Mouse (Mus musculus): Measurements from ENCODE around the gene Avil. TPM values are rescaled to one million over a fixed set of nuclear protein-coding genes. Genes with fewer than 3 reads are reported as not detected.

The Avil gene
- polyA plus RNA-seq, 1 experiment = 0.06 TPM

- no peak overlapping the region for H3K27ac ChIP-seq (ENCODE audit: insufficient read depth, low read length)
- no peaks in the 10 kb centered on the region for H3K27me3 ChIP-seq (ENCODE audit: control insufficient read depth, insufficient read depth, low read length)
- no peak overlapping the region for H3K4me3 ChIP-seq (ENCODE audit: extremely low read depth, insufficient read depth, insufficient read length)
- 94% methylated on average over 6 of the region's 6 CpGs for WGBS
- TF ChIP-seq CTCF (IDR thresholded peaks at IDR 0.05; ENCODE audit: extremely low read depth, insufficient read depth, insufficient read length, insufficient replicate concordance) (no peak), POLR2A (IDR thresholded peaks at IDR 0.05; ENCODE audit: low read depth, low read length) (no peak)
- peaks cover 6% of the 10 kb centered on the region; the same call in 1 of the 2 replicates for H3K4me1 ChIP-seq (ENCODE audit: control insufficient read depth, insufficient read depth, insufficient read length)
- DNase-seq (ENCODE audit: low read depth in 1 of 2, low spot score in 2 of 2) = no peak
- no peaks in the 10 kb centered on the region for H3K36me3 ChIP-seq (ENCODE audit: control insufficient read depth, insufficient read depth, low read length)
These were observed 24.8 kb upstream of the Avil start for GRCm38 (mm10) chr10:126975706-126976105.

- peaks cover 13% of the 10 kb centered on the region; the same call in 1 of the 2 replicates for H3K4me1 ChIP-seq (ENCODE audit: control insufficient read depth, insufficient read depth, insufficient read length)
- WGBS = 87% methylated on average over 4 of the region's 4 CpGs
- H3K4me3 ChIP-seq (ENCODE audit: extremely low read depth, insufficient read depth, insufficient read length) = no peak overlapping the region
- H3K27ac ChIP-seq (ENCODE audit: insufficient read depth, low read length) = no peak overlapping the region
- TF ChIP-seq CTCF (IDR thresholded peaks at IDR 0.05; ENCODE audit: extremely low read depth, insufficient read depth, insufficient read length, insufficient replicate concordance) (no peak), POLR2A (IDR thresholded peaks at IDR 0.05; ENCODE audit: low read depth, low read length) (no peak)
- DNase-seq (ENCODE audit: low read depth in 1 of 2, low spot score in 2 of 2) = no peak
- no peaks in the 10 kb centered on the region for H3K36me3 ChIP-seq (ENCODE audit: control insufficient read depth, insufficient read depth, low read length)
- no peaks in the 10 kb centered on the region for H3K27me3 ChIP-seq (ENCODE audit: control insufficient read depth, insufficient read depth, low read length)
These were observed 23.4 kb upstream of the Avil start for GRCm38 (mm10) chr10:126977076-126977475.

GRCm38 (mm10) chr10:126978277-126978994 lies 22.1 kb upstream of the Avil start, which contains the start of gene Ctdsp2:
Gene Ctdsp2, plus strand, starts transcription at chr10:126978717.
- Histone ChIP-seq H3K36me3 (ENCODE audit: control insufficient read depth, insufficient read depth, low read length) (no peaks in the 10 kb centered on the region), H3K4me1 (ENCODE audit: control insufficient read depth, insufficient read depth, insufficient read length) (peaks cover 23% of the 10 kb centered on the region; the same call in 1 of the 2 replicates), H3K27me3 (ENCODE audit: control insufficient read depth, insufficient read depth, low read length) (no peaks in the 10 kb centered on the region), H3K4me3 (ENCODE audit: extremely low read depth, insufficient read depth, insufficient read length) (peak within 1 kb of the TSS; percentile 98), H3K27ac (ENCODE audit: insufficient read depth, low read length) (peak within 1 kb of the TSS; percentile 95)
- TF ChIP-seq CTCF (IDR thresholded peaks at IDR 0.05; ENCODE audit: extremely low read depth, insufficient read depth, insufficient read length, insufficient replicate concordance) (no peak), POLR2A (IDR thresholded peaks at IDR 0.05; ENCODE audit: low read depth, low read length) (peak; percentile 10; the same call in 1 of the 2 replicates)
- WGBS = under 1% methylated on average over 56 of the region's 56 CpGs
- DNase-seq (ENCODE audit: low read depth in 1 of 2, low spot score in 2 of 2) = peak; percentile 71 to 98

DNA sequence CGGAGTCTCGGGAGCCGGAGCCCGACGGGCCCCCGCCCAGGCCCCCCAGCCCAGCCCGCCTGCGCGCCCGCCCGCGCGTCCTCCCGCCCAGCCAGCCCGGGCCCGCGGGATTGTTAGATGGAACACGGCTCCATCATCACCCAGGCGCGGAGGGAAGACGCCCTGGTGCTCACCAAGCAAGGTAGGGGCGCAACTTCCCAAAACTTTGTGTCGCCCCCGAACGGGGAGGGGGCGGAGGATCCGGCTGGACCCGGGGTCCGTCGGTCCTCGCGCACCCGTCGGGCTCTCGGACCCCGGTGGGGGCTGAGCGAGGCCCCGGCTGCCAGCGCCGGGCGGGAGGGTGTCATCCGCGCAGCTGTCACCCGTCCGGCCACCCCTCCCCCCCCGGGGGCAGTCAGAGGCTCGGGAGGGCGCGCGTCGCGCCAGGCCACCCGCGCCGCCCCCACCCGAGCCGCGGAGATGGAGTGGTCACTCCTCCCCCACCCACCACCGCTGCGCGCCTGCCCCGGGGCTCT lies 21.3 kb upstream of the Avil start:
- peak overlapping the region; percentile 98 for H3K4me3 ChIP-seq (ENCODE audit: extremely low read depth, insufficient read depth, insufficient read length)
- WGBS = under 1% methylated on average over 48 of the region's 62 CpGs
- H3K4me1 ChIP-seq (ENCODE audit: control insufficient read depth, insufficient read depth, insufficient read length) = peaks cover 30% of the 10 kb centered on the region; the same call in 1 of the 2 replicates
- TF ChIP-seq CTCF (IDR thresholded peaks at IDR 0.05; ENCODE audit: extremely low read depth, insufficient read depth, insufficient read length, insufficient replicate concordance) = no peak
- no peak for TF ChIP-seq POLR2A (IDR thresholded peaks at IDR 0.05; ENCODE audit: low read depth, low read length)
- no peaks in the 10 kb centered on the region for H3K27me3 ChIP-seq (ENCODE audit: control insufficient read depth, insufficient read depth, low read length)
- no peaks in the 10 kb centered on the region for H3K36me3 ChIP-seq (ENCODE audit: control insufficient read depth, insufficient read depth, low read length)
- peak overlapping the region; percentile 84 for H3K27ac ChIP-seq (ENCODE audit: insufficient read depth, low read length)
- peak in 1 of 2 experiments; percentile 51 for DNase-seq (ENCODE audit: low read depth in 1 of 2, low spot score in 2 of 2)

- Histone ChIP-seq H3K36me3 (ENCODE audit: control insufficient read depth, insufficient read depth, low read length) (no peaks in the 10 kb centered on the region), H3K4me1 (ENCODE audit: control insufficient read depth, insufficient read depth, insufficient read length) (peaks cover 32% of the 10 kb centered on the region; the same call in 1 of the 2 replicates), H3K27me3 (ENCODE audit: control insufficient read depth, insufficient read depth, low read length) (no peaks in the 10 kb centered on the region), H3K27ac (ENCODE audit: insufficient read depth, low read length) (peak overlapping the region; percentile 38), H3K4me3 (ENCODE audit: extremely low read depth, insufficient read depth, insufficient read length) (peak overlapping the region; percentile 98)
- WGBS = 2% methylated on average over 56 of the region's 57 CpGs
- peak in 1 of 2 experiments; percentile 21 for DNase-seq (ENCODE audit: low read depth in 1 of 2, low spot score in 2 of 2)
- TF ChIP-seq CTCF (IDR thresholded peaks at IDR 0.05; ENCODE audit: extremely low read depth, insufficient read depth, insufficient read length, insufficient replicate concordance) (no peak), POLR2A (IDR thresholded peaks at IDR 0.05; ENCODE audit: low read depth, low read length) (no peak)
These were observed 20.8 kb upstream of the Avil start for GRCm38 (mm10) chr10:126979636-126980151.

GRCm38 (mm10) chr10:126980221-126980932 lies 20.1 kb upstream of the Avil start:
- 0 out of 2 replicates have a peak overlapping the region, but pooled peaks have one; percentile 29 for H3K27ac ChIP-seq (ENCODE audit: insufficient read depth, low read length)
- no peaks in the 10 kb centered on the region for H3K36me3 ChIP-seq (ENCODE audit: control insufficient read depth, insufficient read depth, low read length)
- H3K4me3 ChIP-seq (ENCODE audit: extremely low read depth, insufficient read depth, insufficient read length) = peak overlapping the region; percentile 98
- 34% methylated on average over 16 of the region's 16 CpGs for WGBS
- no peak for TF ChIP-seq POLR2A (IDR thresholded peaks at IDR 0.05; ENCODE audit: low read depth, low read length)
- TF ChIP-seq CTCF (IDR thresholded peaks at IDR 0.05; ENCODE audit: extremely low read depth, insufficient read depth, insufficient read length, insufficient replicate concordance) = no peak
- no peak for DNase-seq (ENCODE audit: low read depth in 1 of 2, low spot score in 2 of 2)
- peaks cover 32% of the 10 kb centered on the region; the same call in 1 of the 2 replicates for H3K4me1 ChIP-seq (ENCODE audit: control insufficient read depth, insufficient read depth, insufficient read length)
- H3K27me3 ChIP-seq (ENCODE audit: control insufficient read depth, insufficient read depth, low read length) = no peaks in the 10 kb centered on the region
